Mouse (Mus musculus) small intestine, adult 2 months (tissue): ENCODE data around the gene Gm2a.

ENCODE experiments used
- CTCF ChIP-seq: fragments of 200-500 bp; IDR thresholded peaks from 2 replicates; pipeline ENCODE4 v1.5.1; 2012; ENCODE audit warnings: low read depth, mild to moderate bottlenecking, control low read depth, inconsistent platforms, low read length, moderate library complexity, mixed read lengths; ENCODE audit not compliant: insufficient replicate concordance, insufficient read length; ENCODE audit errors: extremely low read depth
- POLR2A ChIP-seq: fragments of 200-500 bp; IDR thresholded peaks from 2 replicates; pipeline ENCODE4 v1.6.1; 2012; ENCODE audit warnings: low read depth, mild to moderate bottlenecking, control low read depth, inconsistent platforms, low read length, moderate library complexity

GRCm38 (mm10) chr11:55131946-55132345, 34.0 kb downstream of the Gm2a start:
- TF ChIP-seq POLR2A, result no peak
- TF ChIP-seq CTCF, result no peak
